Mouse (Mus musculus): ENCODE results near the gene Ager. TPM values are rescaled to one million over a fixed set of nuclear protein-coding genes. Genes with fewer than 3 reads are reported as not detected.
A peak's percentile ranks its signal among the peaks of the same experiment; 100 is the strongest.

Gene Ager
- polyA plus RNA-seq, 1 experiment from 2014 or later, result 2.4 TPM

GRCm38 (mm10) chr17:34561200-34561599 lies 36.5 kb upstream of the Ager start:
- WGBS, result 39% methylated on average over 8 of the region's 8 CpGs
- H3K9ac ChIP-seq (ENCODE audit: low read length), result no peak overlapping the region

GRCm38 (mm10) chr17:34562595-34562994 lies 35.1 kb upstream of the Ager start:
- Histone ChIP-seq H3K4me1 (replicated peaks; ENCODE audit: control insufficient read depth, insufficient read depth, low read length) (no peaks in the 10 kb centered on the region), H3K27me3 (ENCODE audit: control insufficient read depth, insufficient read depth, low read length) (no peaks in the 10 kb centered on the region), H3K9me3 (ENCODE audit: control insufficient read depth, low read length) (no peaks in the 10 kb centered on the region; the same call in 1 of the 2 replicates), H3K9ac (ENCODE audit: low read length) (no peak overlapping the region), H3K4me2 (ENCODE audit: low read depth, low read length, severe bottlenecking) (no peak overlapping the region), H3K36me3 (ENCODE audit: control insufficient read depth, insufficient read depth, low read length) (no peaks in the 10 kb centered on the region), H3K4me3 (ENCODE audit: low read depth, low read length) (no peak overlapping the region), H3K27ac (ENCODE audit: low read depth, low read length) (no peak overlapping the region)
- no peak for ATAC-seq (replicated peaks; ENCODE audit: low FRiP score)
- DNase-seq (ENCODE audit: low spot score), result no peak
- WGBS, result 71% methylated on average over 3 of the region's 3 CpGs

More at GRCm38 (mm10) chr17:34561200-34561599, 36.5 kb upstream of the Ager start:
- Histone ChIP-seq H3K9me3 (ENCODE audit: control insufficient read depth, low read length) (no peaks in the 10 kb centered on the region; the same call in 1 of the 2 replicates), H3K27ac (ENCODE audit: low read depth, low read length) (peak overlapping the region; percentile 18; the same call in 1 of the 2 replicates), H3K36me3 (ENCODE audit: control insufficient read depth, insufficient read depth, low read length) (no peaks in the 10 kb centered on the region), H3K4me3 (ENCODE audit: low read depth, low read length) (no peak overlapping the region), H3K4me2 (ENCODE audit: low read depth, low read length, severe bottlenecking) (no peak overlapping the region), H3K4me1 (replicated peaks; ENCODE audit: control insufficient read depth, insufficient read depth, low read length) (no peaks in the 10 kb centered on the region), H3K27me3 (ENCODE audit: control insufficient read depth, insufficient read depth, low read length) (no peaks in the 10 kb centered on the region)
- DNase-seq (ENCODE audit: low spot score) (no peak), ATAC-seq (replicated peaks; ENCODE audit: low FRiP score) (no peak)

DNA sequence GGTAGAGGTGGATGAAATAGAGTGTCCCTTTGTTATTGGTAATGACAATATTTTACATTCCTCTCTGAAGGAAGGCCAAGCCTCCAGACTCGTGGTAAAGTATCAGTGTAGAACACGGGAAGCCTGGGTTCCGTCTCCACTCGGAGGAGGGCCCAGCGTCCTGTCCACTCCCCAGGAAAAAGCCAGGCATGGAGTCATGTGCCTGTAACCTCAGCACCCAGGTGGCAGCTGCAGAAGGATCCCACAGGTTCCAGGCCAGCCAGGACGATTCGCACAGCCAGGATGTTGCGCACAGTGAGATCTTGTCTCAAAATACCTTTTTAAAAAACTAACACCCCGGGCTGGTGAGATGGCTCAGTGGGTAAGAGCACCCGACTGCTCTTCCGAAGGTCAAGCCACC lies 34.3 kb upstream of the Ager start:
- no peak overlapping the region for H3K4me3 ChIP-seq (ENCODE audit: low read depth, low read length)
- no peak overlapping the region for H3K4me2 ChIP-seq (ENCODE audit: low read depth, low read length, severe bottlenecking)
- H3K27me3 ChIP-seq (ENCODE audit: control insufficient read depth, insufficient read depth, low read length), result no peaks in the 10 kb centered on the region
- H3K36me3 ChIP-seq (ENCODE audit: control insufficient read depth, insufficient read depth, low read length), result no peaks in the 10 kb centered on the region
- H3K4me1 ChIP-seq (replicated peaks; ENCODE audit: control insufficient read depth, insufficient read depth, low read length), result no peaks in the 10 kb centered on the region
- H3K9ac ChIP-seq (ENCODE audit: low read length), result no peak overlapping the region
- WGBS, result 80% methylated on average over 11 of the region's 11 CpGs
- no peak overlapping the region for H3K27ac ChIP-seq (ENCODE audit: low read depth, low read length)
- DNase-seq (ENCODE audit: low spot score) (no peak), ATAC-seq (replicated peaks; ENCODE audit: low FRiP score) (no peak)
- H3K9me3 ChIP-seq (ENCODE audit: control insufficient read depth, low read length), result no peaks in the 10 kb centered on the region; the same call in 1 of the 2 replicates

DNA sequence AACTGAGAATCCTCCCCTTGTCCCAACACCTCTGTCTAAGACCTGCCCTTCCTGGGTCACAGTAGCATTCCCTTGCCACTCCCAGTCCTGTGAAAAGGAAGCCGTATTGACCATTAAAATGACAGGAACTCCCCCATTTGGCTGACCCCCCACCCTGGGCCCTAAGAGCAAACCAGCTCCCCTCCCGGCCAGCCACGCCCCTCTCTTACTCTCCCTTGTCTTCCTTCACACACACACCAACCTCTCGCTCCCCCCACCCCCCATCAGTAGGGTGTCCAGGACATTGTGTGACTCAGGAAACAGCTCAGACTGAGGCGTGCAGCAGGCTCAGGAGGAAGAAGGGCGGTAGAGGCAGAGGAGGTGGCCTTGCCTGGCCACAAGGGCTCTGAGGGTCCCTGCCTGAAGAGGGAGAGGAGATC lies 33.6 kb upstream of the Ager start, which contains the start of gene Notch4:
Gene Notch4 (plus strand): TSS at position 266 of the 419 bp plus-strand sequence.
- no peak for DNase-seq (ENCODE audit: low spot score)
- WGBS, result 15% methylated on average over 6 of the region's 6 CpGs
- Histone ChIP-seq H3K4me2 (ENCODE audit: low read depth, low read length, severe bottlenecking) (no peak within 1 kb of the TSS), H3K27me3 (ENCODE audit: control insufficient read depth, insufficient read depth, low read length) (no peaks in the 10 kb centered on the region), H3K36me3 (ENCODE audit: control insufficient read depth, insufficient read depth, low read length) (no peaks in the 10 kb centered on the region), H3K4me3 (ENCODE audit: low read depth, low read length) (no peak within 1 kb of the TSS), H3K9ac (ENCODE audit: low read length) (no peak within 1 kb of the TSS), H3K27ac (ENCODE audit: low read depth, low read length) (no peak within 1 kb of the TSS), H3K4me1 (replicated peaks; ENCODE audit: control insufficient read depth, insufficient read depth, low read length) (no peaks in the 10 kb centered on the region), H3K9me3 (ENCODE audit: control insufficient read depth, low read length) (no peaks in the 10 kb centered on the region; the same call in 1 of the 2 replicates)
- no peak for ATAC-seq (replicated peaks; ENCODE audit: low FRiP score)

DNA sequence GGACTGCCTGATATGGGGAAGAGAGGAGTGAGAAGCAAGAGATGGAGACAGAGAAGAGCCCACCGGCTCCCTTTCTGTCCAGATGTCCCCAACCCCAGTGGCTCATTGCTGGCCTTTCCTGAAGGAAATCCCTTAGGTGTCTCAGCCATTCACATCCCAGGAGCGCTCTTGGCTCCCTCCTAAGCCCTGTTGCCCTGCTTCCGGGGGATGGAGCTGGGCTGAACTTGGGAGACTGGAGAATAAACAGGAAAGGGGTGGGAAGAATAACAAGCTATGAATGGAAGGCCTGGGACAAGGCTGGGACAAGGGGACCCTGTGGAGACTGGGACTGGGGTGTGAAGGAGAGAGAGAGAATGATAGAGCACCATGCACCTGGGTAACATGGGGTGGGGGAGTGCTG lies 32.9 kb upstream of the Ager start:
- Histone ChIP-seq H3K4me1 (replicated peaks; ENCODE audit: control insufficient read depth, insufficient read depth, low read length) (no peaks in the 10 kb centered on the region), H3K4me3 (ENCODE audit: low read depth, low read length) (no peak overlapping the region), H3K9ac (ENCODE audit: low read length) (no peak overlapping the region), H3K4me2 (ENCODE audit: low read depth, low read length, severe bottlenecking) (no peak overlapping the region), H3K9me3 (ENCODE audit: control insufficient read depth, low read length) (no peaks in the 10 kb centered on the region; the same call in 1 of the 2 replicates), H3K27ac (ENCODE audit: low read depth, low read length) (no peak overlapping the region), H3K27me3 (ENCODE audit: control insufficient read depth, insufficient read depth, low read length) (no peaks in the 10 kb centered on the region), H3K36me3 (ENCODE audit: control insufficient read depth, insufficient read depth, low read length) (no peaks in the 10 kb centered on the region)
- 54% methylated on average over 3 of the region's 3 CpGs for WGBS
- no peak for ATAC-seq (replicated peaks; ENCODE audit: low FRiP score)
- DNase-seq (ENCODE audit: low spot score), result no peak

DNA sequence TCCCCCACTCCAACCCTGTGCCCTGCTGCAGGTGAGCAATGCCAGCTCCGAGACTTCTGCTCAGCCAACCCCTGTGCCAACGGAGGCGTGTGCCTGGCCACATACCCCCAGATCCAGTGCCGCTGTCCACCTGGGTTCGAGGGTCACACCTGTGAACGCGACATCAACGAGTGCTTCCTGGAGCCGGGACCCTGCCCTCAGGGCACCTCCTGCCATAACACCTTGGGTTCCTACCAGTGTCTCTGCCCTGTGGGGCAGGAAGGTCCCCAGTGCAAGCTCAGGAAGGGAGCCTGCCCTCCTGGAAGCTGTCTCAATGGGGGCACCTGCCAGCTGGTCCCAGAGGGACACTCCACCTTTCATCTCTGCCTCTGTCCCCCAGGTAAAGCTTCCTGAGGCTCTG lies 30.4 kb upstream of the Ager start:
- no peaks in the 10 kb centered on the region; the same call in 1 of the 2 replicates for H3K9me3 ChIP-seq (ENCODE audit: control insufficient read depth, low read length)
- H3K9ac ChIP-seq (ENCODE audit: low read length), result no peak overlapping the region
- no peak overlapping the region for H3K27ac ChIP-seq (ENCODE audit: low read depth, low read length)
- H3K4me1 ChIP-seq (replicated peaks; ENCODE audit: control insufficient read depth, insufficient read depth, low read length), result no peaks in the 10 kb centered on the region
- no peak for ATAC-seq (replicated peaks; ENCODE audit: low FRiP score)
- no peak overlapping the region for H3K4me3 ChIP-seq (ENCODE audit: low read depth, low read length)
- H3K27me3 ChIP-seq (ENCODE audit: control insufficient read depth, insufficient read depth, low read length), result no peaks in the 10 kb centered on the region
- WGBS, result 69% methylated on average over 9 of the region's 9 CpGs
- DNase-seq (ENCODE audit: low spot score), result no peak
- H3K36me3 ChIP-seq (ENCODE audit: control insufficient read depth, insufficient read depth, low read length), result no peaks in the 10 kb centered on the region
- no peak overlapping the region for H3K4me2 ChIP-seq (ENCODE audit: low read depth, low read length, severe bottlenecking)

DNA sequence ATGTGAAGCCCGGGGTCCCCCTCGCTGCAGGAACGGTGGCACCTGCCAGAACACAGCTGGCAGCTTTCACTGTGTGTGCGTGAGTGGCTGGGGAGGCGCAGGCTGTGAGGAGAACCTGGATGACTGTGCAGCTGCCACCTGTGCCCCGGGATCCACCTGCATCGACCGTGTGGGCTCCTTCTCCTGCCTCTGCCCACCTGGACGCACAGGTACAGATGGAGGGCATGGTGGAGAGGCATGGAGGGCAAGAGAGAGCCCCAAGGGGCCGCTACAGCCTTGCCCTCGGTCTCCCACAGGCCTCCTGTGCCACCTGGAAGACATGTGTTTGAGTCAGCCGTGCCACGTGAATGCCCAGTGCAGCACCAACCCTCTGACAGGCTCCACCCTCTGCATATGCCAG lies 29.2 kb upstream of the Ager start:
- no peak for ATAC-seq (replicated peaks; ENCODE audit: low FRiP score)
- no peaks in the 10 kb centered on the region for H3K36me3 ChIP-seq (ENCODE audit: control insufficient read depth, insufficient read depth, low read length)
- H3K9ac ChIP-seq (ENCODE audit: low read length), result no peak overlapping the region
- H3K4me2 ChIP-seq (ENCODE audit: low read depth, low read length, severe bottlenecking), result no peak overlapping the region
- no peak overlapping the region for H3K4me3 ChIP-seq (ENCODE audit: low read depth, low read length)
- H3K27me3 ChIP-seq (ENCODE audit: control insufficient read depth, insufficient read depth, low read length), result no peaks in the 10 kb centered on the region
- no peaks in the 10 kb centered on the region; the same call in 1 of the 2 replicates for H3K9me3 ChIP-seq (ENCODE audit: control insufficient read depth, low read length)
- no peaks in the 10 kb centered on the region for H3K4me1 ChIP-seq (replicated peaks; ENCODE audit: control insufficient read depth, insufficient read depth, low read length)
- no peak overlapping the region for H3K27ac ChIP-seq (ENCODE audit: low read depth, low read length)
- 80% methylated on average over 13 of the region's 13 CpGs for WGBS
- no peak for DNase-seq (ENCODE audit: low spot score)

GRCm38 (mm10) chr17:34569919-34570318 lies 27.7 kb upstream of the Ager start:
- ATAC-seq (replicated peaks; ENCODE audit: low FRiP score) (no peak), DNase-seq (ENCODE audit: low spot score) (no peak)
- H3K9me3 ChIP-seq (ENCODE audit: control insufficient read depth, low read length), result no peaks in the 10 kb centered on the region; the same call in 1 of the 2 replicates
- no peak overlapping the region for H3K9ac ChIP-seq (ENCODE audit: low read length)
- no peak overlapping the region for H3K4me3 ChIP-seq (ENCODE audit: low read depth, low read length)
- H3K27me3 ChIP-seq (ENCODE audit: control insufficient read depth, insufficient read depth, low read length), result no peaks in the 10 kb centered on the region
- no peaks in the 10 kb centered on the region for H3K4me1 ChIP-seq (replicated peaks; ENCODE audit: control insufficient read depth, insufficient read depth, low read length)
- H3K27ac ChIP-seq (ENCODE audit: low read depth, low read length), result no peak overlapping the region
- 57% methylated on average over 4 of the region's 4 CpGs for WGBS
- H3K36me3 ChIP-seq (ENCODE audit: control insufficient read depth, insufficient read depth, low read length), result no peaks in the 10 kb centered on the region
- H3K4me2 ChIP-seq (ENCODE audit: low read depth, low read length, severe bottlenecking), result no peak overlapping the region

DNA sequence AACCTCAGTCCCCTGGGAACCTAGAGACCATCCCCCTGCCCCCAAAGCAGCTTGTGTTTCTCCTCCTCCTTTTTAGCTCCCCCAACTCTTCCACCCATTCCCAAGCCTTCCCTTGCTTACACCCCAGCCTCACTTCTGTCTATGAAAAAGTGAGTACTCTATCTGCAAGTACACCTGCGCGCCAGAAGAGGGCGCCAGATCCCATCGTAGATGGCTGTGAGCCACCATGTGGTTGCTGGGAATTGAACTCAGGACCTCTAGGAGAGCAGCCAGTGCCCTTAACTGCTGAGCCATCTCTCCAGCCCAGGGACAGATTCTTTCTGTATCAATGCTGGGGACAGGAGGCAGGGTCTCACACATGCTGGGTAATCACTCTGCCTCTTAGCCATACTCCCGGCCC lies 25.8 kb upstream of the Ager start:
- Histone ChIP-seq H3K4me2 (ENCODE audit: low read depth, low read length, severe bottlenecking) (no peak overlapping the region), H3K36me3 (ENCODE audit: control insufficient read depth, insufficient read depth, low read length) (no peaks in the 10 kb centered on the region), H3K4me3 (ENCODE audit: low read depth, low read length) (no peak overlapping the region), H3K27ac (ENCODE audit: low read depth, low read length) (no peak overlapping the region), H3K9ac (ENCODE audit: low read length) (no peak overlapping the region), H3K9me3 (ENCODE audit: control insufficient read depth, low read length) (no peaks in the 10 kb centered on the region), H3K27me3 (ENCODE audit: control insufficient read depth, insufficient read depth, low read length) (no peaks in the 10 kb centered on the region), H3K4me1 (replicated peaks; ENCODE audit: control insufficient read depth, insufficient read depth, low read length) (no peaks in the 10 kb centered on the region)
- WGBS, result 14% methylated on average over 5 of the region's 5 CpGs
- no peak for DNase-seq (ENCODE audit: low spot score)
- no peak for ATAC-seq (replicated peaks; ENCODE audit: low FRiP score)
